Mouse (Mus musculus): Measurements from ENCODE around the gene Frmd7.

The Frmd7 gene

DNA sequence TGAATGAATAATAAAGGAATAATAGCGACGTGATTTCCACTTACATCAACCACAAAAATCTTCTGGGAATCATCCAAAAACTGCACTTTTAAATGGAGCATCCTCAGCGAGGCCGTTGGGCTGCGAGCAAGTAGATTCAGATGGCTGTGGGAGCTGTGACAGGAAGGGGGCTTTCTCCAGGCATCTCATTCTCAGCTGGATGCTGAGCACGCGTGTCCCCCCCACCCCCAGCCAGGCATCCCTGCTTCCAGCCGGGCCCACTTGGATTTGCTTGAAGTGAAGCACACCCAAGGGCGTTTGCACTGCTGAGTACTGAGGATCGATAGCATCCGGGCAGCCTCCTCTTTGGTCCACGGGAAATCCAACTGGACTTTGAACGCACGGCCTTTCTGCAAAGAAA, at the start of gene Frmd7:
Frmd7 (minus strand) TSS at position 101 of the 400 bp plus-strand sequence.
- DNase-seq (ENCODE audit: low read depth, low spot score): no peak

DNA sequence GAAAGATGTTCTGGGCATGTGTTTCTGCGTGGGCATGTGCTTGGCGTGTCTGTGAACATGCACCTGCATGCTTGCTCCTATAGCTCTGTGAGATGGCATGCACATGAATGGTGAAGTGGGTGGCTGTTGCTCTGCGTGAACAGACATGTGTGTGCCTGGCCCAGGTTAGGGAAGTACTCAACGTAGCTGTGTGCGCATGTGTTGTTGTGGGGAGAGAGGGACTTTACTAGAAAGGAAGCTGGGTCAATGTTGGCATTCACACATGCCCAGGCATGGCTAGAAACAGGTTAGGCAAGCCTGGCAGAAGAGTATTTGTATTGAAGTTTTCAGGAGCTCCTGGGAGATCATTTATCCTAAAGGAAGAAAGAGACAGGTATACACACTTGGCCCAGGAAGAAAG, 48.8 kb upstream of the Frmd7 start:
- DNase-seq (ENCODE audit: low read depth, low spot score): no peak

DNA sequence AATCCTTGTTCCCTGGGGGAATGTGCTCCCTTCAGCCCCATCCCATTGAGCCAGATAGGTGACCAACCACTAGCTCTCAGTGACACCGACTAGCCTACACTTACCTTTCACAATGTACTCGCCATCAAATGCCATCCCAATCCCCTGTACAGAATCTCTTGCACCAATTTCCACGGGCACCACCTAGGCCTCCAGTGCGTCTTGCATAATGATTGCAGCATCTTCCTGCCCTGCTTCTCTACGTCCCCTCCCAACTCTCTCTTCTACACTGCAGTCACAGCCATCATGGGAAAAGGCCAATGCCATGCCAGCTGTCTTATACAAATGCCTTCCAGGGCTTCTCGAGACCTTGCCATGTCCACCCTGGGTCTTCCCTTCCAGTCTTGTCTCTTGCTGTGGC, 47.4 kb upstream of the Frmd7 start:
- no peak for DNase-seq (ENCODE audit: low read depth, low spot score)

GRCm38 (mm10) chrX:50988581-50988980, 46.1 kb upstream of the Frmd7 start:
- DNase-seq (ENCODE audit: low read depth, low spot score): no peak

DNA sequence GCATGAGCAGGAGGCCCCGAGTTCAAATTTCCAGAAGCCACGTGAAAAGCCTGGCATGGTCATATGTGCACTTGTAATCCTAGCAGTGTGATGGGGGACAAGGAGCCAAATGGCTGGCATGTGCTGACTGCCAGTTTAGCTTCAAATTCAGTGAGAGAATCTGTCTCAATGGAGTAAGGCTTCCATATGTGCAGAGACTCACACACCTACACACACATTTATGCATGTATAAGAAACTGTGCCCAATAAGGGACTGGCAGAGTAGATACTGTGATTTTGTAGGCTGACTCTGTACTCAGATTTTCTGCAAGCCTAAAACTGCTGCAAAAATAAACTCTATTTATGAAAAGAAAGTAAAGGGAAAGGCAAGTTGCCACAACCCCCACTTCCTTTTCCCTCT, 35.9 kb upstream of the Frmd7 start:
- DNase-seq (ENCODE audit: low read depth, low spot score): no peak

DNA sequence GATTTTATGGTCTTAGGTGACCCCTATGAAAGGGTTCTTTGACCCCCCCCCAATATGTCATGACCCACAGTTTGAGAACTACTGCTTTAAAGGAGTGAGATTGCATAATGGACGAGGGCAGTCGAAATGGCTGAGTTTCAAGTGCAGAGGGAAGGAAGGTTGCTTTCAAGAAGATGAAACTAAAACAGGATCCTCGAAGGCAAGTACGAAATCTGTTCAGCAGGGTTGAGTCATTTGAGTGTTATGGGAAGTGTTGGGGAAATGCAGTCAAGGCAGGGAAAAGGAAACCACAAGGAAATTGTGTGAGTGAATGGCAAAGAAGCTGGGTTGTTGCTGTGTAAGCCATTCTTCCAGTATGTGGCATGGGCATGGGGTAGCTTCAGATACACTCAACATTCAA, 29.6 kb upstream of the Frmd7 start:
- DNase-seq (ENCODE audit: low read depth, low spot score): no peak

GRCm38 (mm10) chrX:50969907-50970306, 27.4 kb upstream of the Frmd7 start:
- no peak for DNase-seq (ENCODE audit: low read depth, low spot score)

- DNase-seq (ENCODE audit: low read depth, low spot score): no peak
Observed at GRCm38 (mm10) chrX:50968157-50968932, 25.8 kb upstream of the Frmd7 start.

GRCm38 (mm10) chrX:50965157-50965556, 22.6 kb upstream of the Frmd7 start:
- no peak for DNase-seq (ENCODE audit: low read depth, low spot score)

- no peak for DNase-seq (ENCODE audit: low read depth, low spot score)
Observed at GRCm38 (mm10) chrX:50962955-50963354, 20.4 kb upstream of the Frmd7 start.

DNA sequence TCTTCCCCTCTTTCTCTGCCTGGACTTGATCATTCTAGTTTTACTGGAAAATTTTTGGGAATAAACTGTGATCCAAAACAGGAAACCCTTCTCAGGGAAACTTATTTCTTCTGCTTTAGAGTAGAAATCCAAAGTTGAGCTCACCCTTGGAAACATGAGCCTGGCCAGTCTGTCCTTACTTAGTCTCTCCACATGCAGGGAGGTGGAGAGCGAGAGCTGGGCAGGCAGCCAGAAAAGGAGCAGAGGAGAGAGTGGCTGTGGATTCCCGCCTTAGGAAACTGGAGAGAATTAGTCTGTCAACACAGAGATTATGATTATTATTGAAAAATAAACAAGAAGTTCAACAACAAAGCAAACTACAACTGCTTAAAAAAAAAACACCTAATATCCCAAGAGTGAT, 6.1 kb upstream of the Frmd7 start:
- no peak for DNase-seq (ENCODE audit: low read depth, low spot score)

GRCm38 (mm10) chrX:50948116-50948515, 5.6 kb upstream of the Frmd7 start:
- DNase-seq (ENCODE audit: low read depth, low spot score): no peak

DNA sequence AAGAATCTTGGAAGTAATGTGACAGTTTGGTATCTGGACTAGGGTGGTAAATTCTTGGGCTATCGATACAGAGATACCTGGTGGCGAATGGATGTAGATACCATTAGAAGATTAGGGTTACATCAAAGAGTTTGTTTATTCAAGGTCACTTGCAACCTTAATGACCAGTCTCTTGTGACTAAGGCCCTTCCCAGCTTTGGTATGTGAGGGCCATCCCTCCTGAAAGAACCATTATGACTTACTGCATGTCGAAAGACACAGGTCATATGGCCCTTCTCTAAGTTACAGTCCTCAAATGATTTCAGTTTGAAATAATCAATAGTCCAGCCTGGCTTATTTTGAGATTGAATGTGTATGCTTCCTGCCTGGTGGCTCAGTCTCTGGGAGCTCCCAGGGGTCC, 5.4 kb downstream of the Frmd7 start:
- DNase-seq (ENCODE audit: low read depth, low spot score): no peak

GRCm38 (mm10) chrX:50930309-50930708, 12.2 kb downstream of the Frmd7 start:
- DNase-seq (ENCODE audit: low read depth, low spot score): peak; percentile 64

- no peak for DNase-seq (ENCODE audit: low read depth, low spot score)
Observed at GRCm38 (mm10) chrX:50926893-50927545, 15.5 kb downstream of the Frmd7 start.

DNA sequence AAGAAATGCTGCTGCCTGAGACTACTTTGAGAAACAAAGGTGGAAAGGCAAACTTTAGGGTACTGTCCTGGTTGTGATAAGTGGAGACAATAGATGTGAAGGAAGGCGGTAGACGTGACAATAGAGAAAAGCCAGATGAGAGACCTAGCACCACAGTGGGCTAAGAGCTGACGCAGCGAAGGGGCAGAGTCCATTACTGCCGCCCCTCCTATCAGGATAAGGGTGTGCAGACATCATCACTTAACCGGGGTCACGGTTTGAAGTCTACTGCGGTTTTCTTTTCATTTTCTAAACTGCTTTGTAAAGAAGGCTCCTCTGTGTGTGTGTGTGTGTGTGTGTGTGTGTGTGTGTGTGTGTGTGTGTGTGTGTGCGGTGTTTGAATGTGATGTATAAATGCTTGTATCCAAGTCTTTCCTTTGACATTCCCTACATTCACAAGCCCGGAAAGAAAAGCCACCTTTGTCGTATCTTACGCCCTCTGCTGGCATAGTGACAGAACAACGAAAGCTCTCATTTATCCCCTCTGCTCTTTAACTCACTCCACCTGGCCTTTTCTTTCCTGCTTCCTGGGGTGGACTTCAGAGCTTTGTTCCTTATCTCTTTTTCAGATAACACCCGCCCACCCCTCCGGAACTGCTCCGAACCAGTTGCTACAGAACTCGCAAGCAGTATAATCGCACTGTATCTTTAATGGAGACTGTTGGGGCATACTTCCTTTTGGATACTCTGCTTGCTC, 17.7 kb downstream of the Frmd7 start:
- DNase-seq (ENCODE audit: low read depth, low spot score): no peak

DNA sequence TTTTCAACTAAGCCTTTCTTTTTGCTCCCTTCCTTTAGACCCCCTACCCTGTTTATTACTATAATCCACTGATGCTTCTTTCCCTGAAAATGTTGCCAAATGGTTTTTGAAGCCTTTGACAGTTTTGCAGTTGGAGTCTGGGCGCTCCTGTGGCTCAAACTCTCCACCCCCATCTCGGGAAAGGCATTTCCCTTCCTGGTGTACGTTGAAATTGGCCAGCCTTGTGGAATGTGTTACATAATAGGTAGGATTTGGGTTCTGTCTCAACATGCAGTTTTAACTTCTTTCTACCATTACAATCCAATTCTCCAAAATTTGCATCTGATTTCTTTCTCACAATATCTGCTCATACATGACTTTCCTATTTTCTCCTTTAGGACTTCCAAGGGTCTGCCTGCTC, 23.8 kb downstream of the Frmd7 start:
- DNase-seq (ENCODE audit: low read depth, low spot score): no peak

DNA sequence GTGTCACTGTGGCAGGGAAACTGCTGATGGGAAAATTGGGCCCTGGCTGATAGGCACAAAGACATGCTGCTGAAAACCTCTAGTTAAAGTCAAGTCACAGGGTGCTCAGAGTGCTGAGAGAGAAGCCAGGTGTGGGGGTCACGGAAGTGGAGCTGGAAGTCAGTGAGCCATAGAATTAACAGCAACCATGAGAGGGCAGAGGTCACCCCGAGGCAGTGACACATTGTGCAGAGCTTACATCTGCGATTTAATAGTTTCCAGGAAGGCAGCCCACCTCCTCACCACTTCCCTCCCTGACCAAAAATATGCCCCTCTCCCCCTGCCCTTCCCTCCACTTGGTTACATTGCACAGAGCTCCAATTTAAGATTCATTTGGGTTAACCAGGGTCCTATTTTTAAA, 25.1 kb downstream of the Frmd7 start:
- no peak for DNase-seq (ENCODE audit: low read depth, low spot score)

DNA sequence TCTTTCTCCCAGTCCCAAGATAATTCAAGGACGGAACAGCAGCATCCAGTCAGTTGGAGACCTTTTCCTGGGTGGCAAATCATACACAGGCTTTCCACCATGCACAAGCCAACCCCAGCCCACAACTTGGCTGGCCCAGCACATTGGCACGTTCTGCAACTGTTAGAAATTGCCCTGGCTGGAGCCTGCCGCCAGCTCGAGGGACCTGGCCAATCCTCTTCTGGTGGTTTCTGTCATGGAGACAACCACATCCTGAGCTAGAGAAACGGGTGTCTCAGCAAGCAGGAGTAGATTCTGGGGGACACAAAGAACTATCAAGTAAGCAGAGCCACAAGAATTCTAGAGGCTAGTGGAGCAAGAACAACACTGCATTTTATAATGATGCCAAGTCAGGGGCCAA, 32.6 kb downstream of the Frmd7 start:
- no peak for DNase-seq (ENCODE audit: low read depth, low spot score)

GRCm38 (mm10) chrX:50903497-50903896, 39.0 kb downstream of the Frmd7 start:
- no peak for DNase-seq (ENCODE audit: low read depth, low spot score)

GRCm38 (mm10) chrX:50887999-50888398, 54.5 kb downstream of the Frmd7 start:
- DNase-seq (ENCODE audit: low read depth, low spot score): no peak

DNA sequence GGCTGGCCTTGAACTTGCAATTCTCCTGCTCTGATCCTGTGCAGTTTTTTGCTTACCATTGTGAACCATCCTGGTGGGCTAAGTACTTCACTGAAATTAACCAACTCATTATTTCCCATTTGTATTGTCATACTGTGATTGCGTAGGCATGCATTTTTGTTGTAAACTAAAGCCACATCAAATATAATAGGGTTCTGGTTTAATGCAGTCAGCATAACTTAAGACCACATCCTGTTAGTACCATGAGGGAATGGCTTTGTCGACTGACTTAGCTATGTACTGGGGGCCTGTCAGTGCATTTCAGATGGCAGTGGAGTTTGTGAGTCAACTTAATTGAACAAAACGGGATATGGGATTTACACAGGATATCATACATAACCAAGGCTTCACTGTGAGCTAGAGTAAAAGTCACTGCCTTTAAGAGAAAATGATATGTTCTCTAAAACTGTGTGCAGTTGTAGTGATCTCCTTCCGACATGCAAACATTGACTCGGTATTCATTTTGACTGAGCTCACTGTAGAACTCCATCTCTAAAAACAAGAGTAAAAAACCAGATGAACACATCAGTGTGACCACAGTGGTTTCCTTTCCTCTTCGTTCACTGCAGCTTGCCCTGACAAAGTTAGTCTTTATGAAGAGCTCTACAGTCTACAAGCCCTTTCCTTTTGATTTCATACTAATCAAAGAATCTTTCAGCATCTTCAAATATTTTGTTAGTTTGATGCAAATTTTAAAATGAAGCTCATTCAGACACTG, 68.1 kb downstream of the Frmd7 start:
- peak; percentile 85 for DNase-seq (ENCODE audit: low read depth, low spot score)

All from CD4-positive helper T cell, adult 2 months (primary cell).